Mouse (Mus musculus) heart, embryonic 13.5 days (tissue): ENCODE data around the gene Paqr6. TPM values are rescaled to one million over a fixed set of nuclear protein-coding genes. Genes with fewer than 3 reads are reported as not detected.
A peak's percentile ranks its signal among the peaks of the same experiment; 100 is the strongest.
"Not testable (repeated sequence)": the region's sequence is repeated elsewhere in the genome, so short reads cannot be mapped to it uniquely, and the experiment has no call there.

Experiments
- ATAC-seq: fragments of 200-750 bp; cut with Nextera tagmentation; 2 replicates; pipeline ENCODE4 v1.8.0; 2017; ENCODE audit warnings: moderate TSS enrichment; ENCODE audit not compliant: insufficient number of reproducible peaks, low FRiP score, low TSS enrichment; ENCODE audit errors: extremely low read depth
- H3K27ac ChIP-seq: fragments of 300-500 bp; sonication (generic); replicated peaks from 2 replicates; pipeline ENCODE4 v1.5.1; 2015; ENCODE audit warnings: moderate library complexity, mild to moderate bottlenecking, inconsistent platforms
- H3K27me3 ChIP-seq: fragments of 300-500 bp; sonication (generic); replicated peaks from 2 replicates; pipeline ENCODE4 v1.6.1; 2015; ENCODE audit warnings: mild to moderate bottlenecking, inconsistent platforms
- H3K36me3 ChIP-seq: fragments of 300-500 bp; sonication (generic); 2 replicates; pipeline ENCODE4 v1.6.1; 2015; ENCODE audit warnings: mild to moderate bottlenecking, inconsistent platforms
- H3K4me1 ChIP-seq: fragments of 300-500 bp; sonication (generic); 2 replicates; pipeline ENCODE4 v1.6.1; 2015; ENCODE audit warnings: inconsistent platforms
- H3K4me2 ChIP-seq: fragments of 300-500 bp; sonication (generic); 2 replicates; pipeline ENCODE4 v1.6.1; 2015; ENCODE audit warnings: inconsistent platforms, mild to moderate bottlenecking, moderate library complexity
- H3K4me3 ChIP-seq: fragments of 300-500 bp; sonication (generic); 2 replicates; pipeline ENCODE4 v1.5.1; 2015; ENCODE audit warnings: moderate library complexity, mild to moderate bottlenecking, inconsistent platforms
- H3K9ac ChIP-seq: fragments of 300-500 bp; sonication (generic); 2 replicates; pipeline ENCODE4 v1.6.1; 2015; ENCODE audit warnings: inconsistent platforms, mild to moderate bottlenecking, moderate library complexity
- H3K9me3 ChIP-seq: fragments of 300-500 bp; sonication (generic); 2 replicates; pipeline ENCODE4 v1.6.1; 2016; ENCODE audit warnings: inconsistent platforms
- WGBS: fragments of 180-500 bp; shearing (Covaris S2); methylation state at CpG from one replicate; pipeline ENCODE4 v1.1.7; 2015; ENCODE audit warnings: mixed read lengths; 5-methylcytosine and 5-hydroxymethylcytosine counted together
- polyA plus RNA-seq: library from polyadenylated mRNA; unstranded; fragments of >200 nt; fragmentation: Nextera tagmentation; extraction: Ambion mirVana; gene quantifications from 2 replicates; pipeline ENCODE4 v1.2.1, GENCODE M21; 2015

Paqr6 gene
- polyA plus RNA-seq, 1 experiment from 2014 or later, result 3.8 TPM

GRCm38 (mm10) chr3:88367517-88367916 lies 3.1 kb downstream of the Paqr6 start:
- peaks cover 29% of the 10 kb centered on the region for H3K4me1 ChIP-seq
- not testable (repeated sequence) for H3K9me3 ChIP-seq, H3K27ac ChIP-seq, H3K9ac ChIP-seq, H3K36me3 ChIP-seq, ATAC-seq, H3K4me3 ChIP-seq, H3K4me2 ChIP-seq
- WGBS, result 33% methylated on average over 4 of the region's 7 CpGs
- H3K27me3 ChIP-seq, result peaks cover 24% of the 10 kb centered on the region

GRCm38 (mm10) chr3:88368511-88368910 lies 4.1 kb downstream of the Paqr6 start:
- H3K9me3 ChIP-seq, H3K4me3 ChIP-seq, H3K36me3 ChIP-seq, H3K9ac ChIP-seq, H3K4me2 ChIP-seq, ATAC-seq, H3K27ac ChIP-seq: not testable (repeated sequence)
- Histone ChIP-seq H3K4me1 (peaks cover 19% of the 10 kb centered on the region), H3K27me3 (peaks cover 24% of the 10 kb centered on the region)
- 66% methylated on average over 7 of the region's 7 CpGs for WGBS

GRCm38 (mm10) chr3:88372643-88373042 lies 8.3 kb downstream of the Paqr6 start, which contains the start of gene Bglap3:
TSS of gene Bglap3 (minus strand) at chr3:88372743.
- not testable (repeated sequence) for H3K4me2 ChIP-seq, H3K4me3 ChIP-seq, H3K4me1 ChIP-seq, H3K36me3 ChIP-seq, H3K9me3 ChIP-seq, ATAC-seq, H3K9ac ChIP-seq, H3K27me3 ChIP-seq, H3K27ac ChIP-seq
- 84% methylated on average over 9 of the region's 9 CpGs for WGBS

GRCm38 (mm10) chr3:88375750-88376626 lies 11.6 kb downstream of the Paqr6 start:
- H3K4me1 ChIP-seq, H3K27ac ChIP-seq, H3K27me3 ChIP-seq, H3K36me3 ChIP-seq, H3K9me3 ChIP-seq, ATAC-seq: not testable (repeated sequence)
- Histone ChIP-seq H3K4me3 (peak overlapping the region; percentile 25), H3K9ac (peak overlapping the region; percentile 67; the same call in 1 of the 2 replicates), H3K4me2 (peak overlapping the region; percentile 62)
- WGBS, result 15% methylated on average over 19 of the region's 19 CpGs

GRCm38 (mm10) chr3:88376644-88377043 lies 12.3 kb downstream of the Paqr6 start:
- not testable (repeated sequence) for H3K9ac ChIP-seq, H3K27me3 ChIP-seq, H3K9me3 ChIP-seq, H3K4me1 ChIP-seq, H3K27ac ChIP-seq, H3K36me3 ChIP-seq, ATAC-seq
- WGBS, result 25% methylated on average over 5 of the region's 7 CpGs
- Histone ChIP-seq H3K4me3 (peak overlapping the region; percentile 25), H3K4me2 (peak overlapping the region; percentile 62)

GRCm38 (mm10) chr3:88378599-88378998 lies 14.2 kb downstream of the Paqr6 start, which contains the start of gene Bglap2:
TSS of gene Bglap2 (minus strand) at chr3:88378699.
- WGBS, result 67% methylated on average over 5 of the region's 5 CpGs
- not testable (repeated sequence) for H3K27me3 ChIP-seq, H3K27ac ChIP-seq, H3K4me2 ChIP-seq, H3K4me3 ChIP-seq, H3K9me3 ChIP-seq, ATAC-seq, H3K36me3 ChIP-seq, H3K9ac ChIP-seq
- H3K4me1 ChIP-seq, result peaks cover 10% of the 10 kb centered on the region; the same call in 1 of the 2 replicates

GRCm38 (mm10) chr3:88381389-88382315 lies 17.3 kb downstream of the Paqr6 start:
- H3K36me3 ChIP-seq, ATAC-seq, H3K27me3 ChIP-seq, H3K27ac ChIP-seq, H3K4me1 ChIP-seq, H3K9me3 ChIP-seq: not testable (repeated sequence)
- Histone ChIP-seq H3K9ac (0 out of 2 replicates have a peak overlapping the region, but pooled peaks have one; percentile 44), H3K4me2 (peak overlapping the region; percentile 65), H3K4me3 (peak overlapping the region; percentile 26; the same call in 1 of the 2 replicates)
- WGBS, result 10% methylated on average over 20 of the region's 22 CpGs

- H3K4me2 ChIP-seq, result peak overlapping the region; percentile 65; the same call in 1 of the 2 replicates
- not testable (repeated sequence) for H3K9me3 ChIP-seq
- 35% methylated on average over 2 of the region's 7 CpGs for WGBS
Observed at GRCm38 (mm10) chr3:88382383-88382782, 18.0 kb downstream of the Paqr6 start.

GRCm38 (mm10) chr3:88384364-88384763 lies 20.0 kb downstream of the Paqr6 start, which contains the start of gene Bglap:
TSS of gene Bglap (minus strand) at chr3:88384464.
- H3K9me3 ChIP-seq, result no peaks in the 10 kb centered on the region
- no peak within 1 kb of the TSS for H3K4me3 ChIP-seq
- 66% methylated on average over 5 of the region's 5 CpGs for WGBS
- no peak within 1 kb of the TSS for H3K27ac ChIP-seq
- no peaks in the 10 kb centered on the region for H3K27me3 ChIP-seq
- no peak within 1 kb of the TSS for H3K4me2 ChIP-seq
- H3K9ac ChIP-seq, result no peak within 1 kb of the TSS
- no peak for ATAC-seq
- no peaks in the 10 kb centered on the region for H3K36me3 ChIP-seq
- peaks cover 3% of the 10 kb centered on the region; the same call in 1 of the 2 replicates for H3K4me1 ChIP-seq

More at GRCm38 (mm10) chr3:88382383-88382782, 18.0 kb downstream of the Paqr6 start:
- H3K27me3 ChIP-seq, H3K27ac ChIP-seq, H3K4me1 ChIP-seq, H3K9ac ChIP-seq, H3K4me3 ChIP-seq, H3K36me3 ChIP-seq: not testable (repeated sequence)
- 0 out of 2 replicates have a peak, but pooled peaks have one; percentile 12 for ATAC-seq

GRCm38 (mm10) chr3:88393776-88394375 lies 29.5 kb downstream of the Paqr6 start:
- H3K27me3 ChIP-seq, result no peaks in the 10 kb centered on the region
- H3K9me3 ChIP-seq, result no peaks in the 10 kb centered on the region
- no peak for ATAC-seq
- H3K36me3 ChIP-seq, result peaks cover 62% of the 10 kb centered on the region
- H3K4me3 ChIP-seq, result no peak overlapping the region
- no peak overlapping the region for H3K27ac ChIP-seq
- 85% methylated on average over 9 of the region's 9 CpGs for WGBS
- H3K9ac ChIP-seq, result no peak overlapping the region
- H3K4me1 ChIP-seq, result no peaks in the 10 kb centered on the region
- H3K4me2 ChIP-seq, result no peak overlapping the region

GRCm38 (mm10) chr3:88395288-88395687 lies 30.9 kb downstream of the Paqr6 start:
- Histone ChIP-seq H3K4me3 (no peak overlapping the region), H3K9me3 (no peaks in the 10 kb centered on the region), H3K27ac (no peak overlapping the region), H3K4me2 (no peak overlapping the region), H3K36me3 (peaks cover 69% of the 10 kb centered on the region), H3K9ac (no peak overlapping the region), H3K4me1 (no peaks in the 10 kb centered on the region), H3K27me3 (no peaks in the 10 kb centered on the region)
- 86% methylated on average over 6 of the region's 6 CpGs for whole genome bisulfite sequencing
- no peak for ATAC-seq
